Mouse (Mus musculus) cerebellum, adult 9-11 months (tissue): Measurements from ENCODE around the gene Gm1330.
"Not testable (repeated sequence)": the region's sequence is repeated elsewhere in the genome, so short reads cannot be mapped to it uniquely, and the experiment has no call there.

Source experiments
- DNase-seq: peaks from one replicate; pipeline ENCODE4 v3.0.0; 2022

Gene Gm1330

DNA sequence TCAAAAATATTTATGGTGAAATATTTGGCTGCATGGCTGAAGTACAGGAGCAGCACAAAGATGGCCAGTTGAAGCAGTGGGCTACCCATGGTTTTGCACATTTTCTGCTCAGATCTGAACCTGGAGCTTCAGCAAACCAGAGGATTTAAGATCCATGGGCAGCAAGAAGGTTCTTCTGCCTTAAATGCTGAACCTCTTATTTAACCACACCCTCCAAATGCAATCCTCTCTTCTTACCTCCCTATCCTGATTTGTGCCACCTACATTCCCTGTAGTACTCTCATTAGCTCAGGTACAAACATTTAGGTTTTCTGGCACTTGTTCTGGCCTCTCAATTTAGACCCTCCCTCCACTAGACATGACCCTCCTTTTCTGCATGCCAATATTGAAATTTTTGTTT lies at the start of gene Gm1330:
TSS of gene Gm1330 (minus strand) at position 101 of the 400 bp plus-strand sequence.
- DNase-seq: no peak

DNA sequence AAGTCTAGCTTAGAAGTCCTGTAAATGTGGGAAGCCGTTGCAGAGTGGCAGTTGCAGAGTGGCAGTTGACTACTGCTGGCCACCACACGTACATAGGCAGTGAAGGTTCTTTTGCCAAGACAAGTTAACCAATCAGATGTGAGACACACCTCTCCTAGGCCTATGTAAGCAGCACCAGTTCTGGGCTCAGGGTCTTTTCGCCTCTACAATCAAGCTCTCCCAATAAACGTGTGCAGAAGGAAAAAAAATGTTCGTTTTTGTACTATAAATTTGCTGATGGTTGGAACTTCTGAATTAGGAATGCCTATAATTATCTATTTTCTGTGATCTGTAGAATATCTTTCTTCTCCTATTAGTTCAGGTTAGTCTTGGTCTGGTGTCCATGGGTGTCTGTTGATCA lies 14.1 kb upstream of the Gm1330 start, which contains the start of gene Gm10750:
TSS of gene Gm10750 (minus strand) at position 101 of the 400 bp plus-strand sequence.
- not testable (repeated sequence) for DNase-seq

DNA sequence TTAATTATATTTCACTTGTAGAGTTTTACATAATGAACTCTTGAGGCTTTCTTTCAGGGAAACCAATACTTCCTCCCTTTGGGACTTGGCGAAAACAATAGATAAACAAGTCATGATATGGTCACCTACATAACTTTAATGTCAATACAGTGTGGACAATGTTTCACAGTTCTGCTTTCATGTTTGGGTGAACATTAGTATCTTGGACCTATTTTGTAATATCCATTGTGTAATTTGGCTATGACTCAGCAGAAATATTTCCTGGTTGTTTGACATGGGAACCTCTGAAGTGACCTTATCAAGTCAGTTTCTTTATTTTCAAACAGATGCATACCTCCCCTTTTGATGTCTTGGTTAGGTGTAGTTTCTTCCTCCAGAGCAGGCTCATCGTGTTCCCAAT lies 1.8 kb upstream of the Gm1330 start:
- no peak for DNase-seq

DNA sequence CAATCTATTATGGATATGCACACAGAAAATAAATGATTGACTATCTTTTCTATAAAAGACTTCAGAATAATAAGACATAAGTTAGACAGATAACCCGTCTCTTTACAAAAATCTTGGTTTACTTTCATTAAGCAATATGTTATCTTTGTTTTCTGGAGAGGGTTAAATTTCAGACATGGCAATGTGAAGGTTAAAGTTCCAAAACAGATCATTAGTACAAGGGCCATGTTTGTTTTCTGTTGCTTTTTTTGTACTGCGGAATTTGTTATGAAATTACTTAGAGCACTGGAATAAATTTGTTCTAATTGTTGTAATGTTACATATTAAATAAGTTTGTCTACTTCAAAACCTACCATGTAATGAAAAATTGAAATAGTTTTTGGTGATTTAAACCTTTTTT lies 7.9 kb downstream of the Gm1330 start:
- DNase-seq: no peak
